Mouse (Mus musculus) forebrain, postnatal 0 days (tissue): Measurements from ENCODE around the gene Smim24. TPM values are rescaled to one million over a fixed set of nuclear protein-coding genes. Genes with fewer than 3 reads are reported as not detected.

Source experiments
- ATAC-seq: fragments of 200-750 bp; cut with Nextera tagmentation; 2 replicates; pipeline ENCODE4 v1.8.0; 2017; ENCODE audit warnings: mild to moderate bottlenecking, moderate library complexity
- DNase-seq: peaks from one replicate; pipeline ENCODE4 v3.0.0-alpha.2; 2015
- H3K27ac ChIP-seq: fragments of 300-500 bp; sonication (generic); 2 replicates; pipeline ENCODE4 v1.5.1; 2014; ENCODE audit warnings: low read depth, mild to moderate bottlenecking, antibody characterized with exemption, low read length, moderate library complexity, mixed read lengths
- H3K27me3 ChIP-seq: fragments of 300-500 bp; sonication (generic); 2 replicates; pipeline ENCODE4 v1.6.1; 2014; ENCODE audit warnings: mild to moderate bottlenecking, low read length, mixed read lengths; ENCODE audit not compliant: insufficient read depth
- H3K36me3 ChIP-seq: fragments of 300-500 bp; sonication (generic); 2 replicates; pipeline ENCODE4 v1.6.1; 2014; ENCODE audit warnings: mild to moderate bottlenecking, moderate library complexity; ENCODE audit not compliant: insufficient read depth
- H3K4me1 ChIP-seq: fragments of 300-500 bp; sonication (generic); 2 replicates; pipeline ENCODE4 v1.6.1; 2014; ENCODE audit warnings: antibody characterized with exemption; ENCODE audit not compliant: insufficient read depth
- H3K4me2 ChIP-seq: fragments of 300-500 bp; sonication (generic); 2 replicates; pipeline ENCODE4 v1.6.1; 2014; ENCODE audit warnings: low read depth, mild to moderate bottlenecking, moderate library complexity
- H3K4me3 ChIP-seq: fragments of 300-500 bp; sonication (generic); 2 replicates; pipeline ENCODE4 v1.5.1; 2014; ENCODE audit warnings: low read depth, low read length, mixed read lengths
- H3K9ac ChIP-seq: fragments of 300-500 bp; sonication (generic); 2 replicates; pipeline ENCODE4 v1.6.1; 2014; ENCODE audit warnings: mild to moderate bottlenecking
- H3K9me3 ChIP-seq: fragments of 300-500 bp; sonication (generic); 2 replicates; pipeline ENCODE4 v1.6.1; 2016; ENCODE audit warnings: low read length
- CTCF ChIP-seq: sonication (generic); IDR thresholded peaks from 2 replicates; pipeline ENCODE4 v1.5.1; 2016; ENCODE audit warnings: antibody characterized with exemption, control low read depth, low read depth
- WGBS: fragments of 180-500 bp; shearing (Covaris S2); extraction: QIAGEN DNeasy Blood & Tissue Kit; methylation state at CpG from one replicate; pipeline ENCODE4 v1.1.7; 2014; 5-methylcytosine and 5-hydroxymethylcytosine counted together
- polyA plus RNA-seq: library from polyadenylated mRNA; unstranded; fragments of >200 nt; fragmentation: Nextera tagmentation; extraction: Ambion mirVana; gene quantifications from 2 replicates; pipeline ENCODE4 v1.2.1, GENCODE M21; 2015
- total RNA-seq: library from RNA; depleted of rRNA; stranded (reverse); fragments of >200 nt; gene quantifications from 2 replicates; pipeline ENCODE4 v1.2.3, GENCODE M21; 2014

The Smim24 gene
- total and polyA plus RNA-seq, 2 experiments from 2014 or later: 1.3 to 1.7 TPM

DNA sequence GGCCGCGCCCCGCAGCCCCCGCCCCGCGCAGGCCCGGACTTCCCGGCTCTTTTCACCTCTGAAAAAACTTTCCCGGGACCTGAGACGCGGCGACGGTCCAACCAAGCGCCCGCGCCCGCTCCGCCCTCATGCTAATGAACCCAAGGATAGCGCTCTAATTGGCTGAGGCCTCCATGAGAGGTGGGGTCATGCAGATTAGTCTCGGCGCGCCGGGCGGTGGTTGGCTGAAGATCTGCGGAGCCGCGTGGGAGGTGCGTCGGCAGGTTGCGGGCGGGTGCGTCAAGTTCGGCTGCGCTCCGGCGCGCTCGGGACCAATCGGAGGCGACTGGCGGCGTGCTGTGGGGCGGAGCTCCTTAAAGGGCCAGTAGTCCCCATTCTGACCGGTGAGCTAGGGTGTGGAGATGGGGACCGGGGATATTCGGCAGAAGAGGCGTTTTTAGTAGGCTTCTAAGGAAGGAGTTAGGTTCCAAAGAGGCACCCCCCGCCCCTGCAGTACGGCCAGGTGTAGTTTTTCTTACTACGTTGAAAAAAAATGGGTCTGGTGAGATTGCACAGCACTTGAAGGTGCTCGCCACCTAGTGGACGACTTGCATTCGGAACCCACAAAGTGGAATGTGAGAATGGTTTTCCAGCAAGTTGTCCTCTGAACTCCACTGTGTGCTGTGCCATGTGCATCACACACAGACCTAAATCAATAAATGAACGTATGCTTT is 42.3 kb upstream of the Smim24 start, which contains the start of gene Hmg20b:
TSS of gene Hmg20b (minus strand) at position 130 of the 713 bp plus-strand sequence.
- TF ChIP-seq CTCF: peak; percentile 93
- no peaks in the 10 kb centered on the region for H3K36me3 ChIP-seq
- no peaks in the 10 kb centered on the region for H3K9me3 ChIP-seq
- H3K9ac ChIP-seq: peak within 1 kb of the TSS; percentile 40
- H3K27ac ChIP-seq: no peak within 1 kb of the TSS
- ATAC-seq (peak; percentile 98), DNase-seq (peak; percentile 99)
- H3K27me3 ChIP-seq: no peaks in the 10 kb centered on the region
- peak within 1 kb of the TSS; percentile 79 for H3K4me2 ChIP-seq
- H3K4me1 ChIP-seq: 0 out of 2 replicates have a peak, but pooled peaks cover 3% of the 10 kb centered on the region
- H3K4me3 ChIP-seq: peak within 1 kb of the TSS; percentile 45
- 3% methylated on average over 54 of the region's 54 CpGs for WGBS

DNA sequence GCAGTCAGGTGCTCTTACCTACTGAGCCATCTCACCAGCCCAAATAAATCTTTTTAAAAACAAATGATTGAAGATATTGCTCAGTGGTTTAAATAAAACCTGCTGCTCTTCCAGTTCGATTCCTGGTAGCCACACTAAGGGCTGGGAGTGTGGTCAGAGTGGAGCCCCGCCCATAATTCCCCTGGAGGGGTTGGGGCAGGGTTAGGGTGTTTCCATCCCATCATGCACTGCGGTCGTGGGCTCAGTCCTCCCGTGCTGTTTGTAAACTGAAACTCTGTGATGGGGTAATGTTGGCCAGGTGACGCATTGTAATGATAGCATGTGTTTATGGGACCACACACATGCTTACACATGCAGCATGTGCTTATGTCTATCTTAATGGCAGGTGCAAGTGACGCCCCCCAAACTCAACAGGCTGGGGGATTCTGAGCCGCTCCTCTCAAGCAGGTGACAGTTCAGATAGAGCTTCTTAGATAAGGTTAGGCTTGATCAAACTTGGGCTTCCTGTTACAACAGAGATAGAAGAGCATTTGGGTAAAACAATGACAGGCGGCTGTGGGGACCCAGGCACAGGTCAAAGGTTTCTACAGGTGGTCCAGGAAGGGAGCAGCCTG is 41.1 kb upstream of the Smim24 start:
- Histone ChIP-seq H3K36me3 (no peaks in the 10 kb centered on the region), H3K27ac (no peak overlapping the region), H3K27me3 (no peaks in the 10 kb centered on the region), H3K9me3 (no peaks in the 10 kb centered on the region), H3K4me2 (no peak overlapping the region), H3K4me3 (no peak overlapping the region), H3K4me1 (no peaks in the 10 kb centered on the region), H3K9ac (no peak overlapping the region)
- no peak for TF ChIP-seq CTCF
- DNase-seq (no peak), ATAC-seq (no peak)
- WGBS: 30% methylated on average over 9 of the region's 9 CpGs

DNA sequence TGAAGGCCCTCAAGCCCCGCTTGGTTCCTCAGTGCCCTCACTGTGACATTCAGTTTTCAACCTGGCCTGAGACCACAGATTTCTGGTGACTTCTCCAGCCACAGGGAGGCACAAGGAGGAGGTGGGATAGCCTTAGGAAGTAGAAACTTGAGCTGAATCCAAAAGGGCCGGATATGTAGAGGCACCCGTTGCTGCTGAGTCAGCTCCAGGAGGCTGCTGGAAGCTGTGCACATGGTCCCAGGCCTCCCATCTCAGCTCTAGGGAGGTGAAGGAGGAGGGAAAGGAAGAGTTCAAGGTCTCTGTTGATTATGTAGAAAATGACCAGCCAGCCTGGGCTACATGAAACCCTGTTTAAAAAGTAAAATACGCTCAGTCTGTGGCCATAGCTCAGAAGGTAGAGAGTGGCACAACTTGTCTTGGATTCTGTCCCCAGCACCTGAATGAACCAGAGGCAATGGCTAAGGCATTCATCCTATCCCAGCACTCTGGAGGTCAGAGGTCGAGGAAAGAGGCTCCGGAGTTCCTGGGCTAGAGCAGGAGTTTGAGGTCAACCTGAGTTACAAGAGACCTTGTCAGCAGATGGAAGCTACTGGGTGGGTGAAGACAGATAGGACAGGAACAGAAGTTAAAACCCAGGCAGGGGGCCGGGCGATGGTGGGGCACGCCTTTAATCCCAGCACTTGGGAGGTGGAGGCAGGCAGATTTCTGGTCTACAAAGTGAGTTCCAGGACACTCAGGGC is 37.9 kb upstream of the Smim24 start:
- Histone ChIP-seq H3K9me3 (no peaks in the 10 kb centered on the region), H3K9ac (no peak overlapping the region), H3K27me3 (no peaks in the 10 kb centered on the region), H3K4me1 (peaks cover 8% of the 10 kb centered on the region), H3K4me3 (no peak overlapping the region), H3K27ac (no peak overlapping the region), H3K4me2 (no peak overlapping the region), H3K36me3 (no peaks in the 10 kb centered on the region)
- WGBS: 68% methylated on average over 9 of the region's 9 CpGs
- no peak for TF ChIP-seq CTCF
- no peak for ATAC-seq
- no peak for DNase-seq

DNA sequence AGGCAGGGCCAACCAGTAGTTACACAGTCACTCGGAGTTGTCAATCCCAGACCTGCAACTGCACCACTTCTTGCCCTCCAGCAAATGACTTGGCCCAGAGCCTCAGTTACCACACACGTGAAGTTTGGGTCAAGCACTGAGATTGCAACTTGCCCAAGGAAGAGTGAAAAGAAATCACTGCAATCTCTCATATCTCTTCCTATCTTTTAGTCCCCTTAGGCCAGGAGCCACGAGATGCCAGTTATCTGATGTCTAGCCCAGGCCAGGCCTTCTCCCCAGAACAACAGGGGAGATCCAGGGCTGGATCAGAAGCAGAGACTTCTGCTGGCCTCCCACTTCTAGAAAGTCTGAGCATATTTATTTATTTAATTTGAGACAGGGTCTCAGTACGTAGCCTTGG is 37.3 kb upstream of the Smim24 start:
- WGBS: 76% methylated on average over 4 of the region's 4 CpGs
- Histone ChIP-seq H3K9me3 (no peaks in the 10 kb centered on the region), H3K4me3 (no peak overlapping the region), H3K4me2 (no peak overlapping the region), H3K4me1 (peaks cover 8% of the 10 kb centered on the region), H3K27me3 (no peaks in the 10 kb centered on the region), H3K36me3 (no peaks in the 10 kb centered on the region), H3K9ac (no peak overlapping the region), H3K27ac (no peak overlapping the region)
- ATAC-seq: no peak
- TF ChIP-seq CTCF: no peak
- DNase-seq: no peak

DNA sequence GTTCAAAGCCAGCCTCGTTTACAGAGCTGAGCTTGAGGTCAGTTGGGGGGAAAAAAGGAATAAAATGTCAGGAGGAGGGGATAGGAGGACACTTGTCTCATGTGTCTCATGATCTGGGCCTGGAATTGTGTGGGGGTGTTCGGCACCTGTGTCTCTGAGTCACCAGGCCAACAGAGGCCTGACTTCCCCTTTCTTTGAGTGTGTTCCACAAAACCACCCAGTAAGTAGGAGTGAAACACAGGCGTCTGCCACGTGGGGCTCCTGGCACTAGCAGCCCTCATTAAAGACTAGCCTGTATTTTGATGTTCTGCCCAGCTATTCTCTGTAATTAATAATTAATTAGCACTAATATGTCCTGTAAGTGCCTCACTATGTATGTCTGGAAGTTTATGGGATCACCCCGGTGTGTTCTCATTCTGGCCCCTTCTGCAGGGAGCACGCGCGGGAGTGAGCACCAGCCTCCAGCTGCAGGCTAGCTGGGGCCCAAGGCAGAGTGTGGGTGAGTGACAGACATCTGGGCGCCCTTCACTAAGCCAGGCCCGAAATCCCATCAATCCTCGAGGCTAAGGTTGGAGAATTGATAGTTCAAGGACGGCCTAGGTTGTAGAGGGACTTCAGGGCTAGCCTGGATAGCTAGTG is 36.4 kb upstream of the Smim24 start:
- ATAC-seq: no peak
- H3K27ac ChIP-seq: no peak overlapping the region
- H3K4me2 ChIP-seq: peak overlapping the region; percentile 95; the same call in 1 of the 2 replicates
- no peaks in the 10 kb centered on the region for H3K36me3 ChIP-seq
- no peak overlapping the region for H3K4me3 ChIP-seq
- no peak overlapping the region for H3K9ac ChIP-seq
- no peaks in the 10 kb centered on the region for H3K27me3 ChIP-seq
- 43% methylated on average over 12 of the region's 12 CpGs for WGBS
- no peak for TF ChIP-seq CTCF
- DNase-seq: no peak
- peaks cover 8% of the 10 kb centered on the region for H3K4me1 ChIP-seq
- H3K9me3 ChIP-seq: no peaks in the 10 kb centered on the region

DNA sequence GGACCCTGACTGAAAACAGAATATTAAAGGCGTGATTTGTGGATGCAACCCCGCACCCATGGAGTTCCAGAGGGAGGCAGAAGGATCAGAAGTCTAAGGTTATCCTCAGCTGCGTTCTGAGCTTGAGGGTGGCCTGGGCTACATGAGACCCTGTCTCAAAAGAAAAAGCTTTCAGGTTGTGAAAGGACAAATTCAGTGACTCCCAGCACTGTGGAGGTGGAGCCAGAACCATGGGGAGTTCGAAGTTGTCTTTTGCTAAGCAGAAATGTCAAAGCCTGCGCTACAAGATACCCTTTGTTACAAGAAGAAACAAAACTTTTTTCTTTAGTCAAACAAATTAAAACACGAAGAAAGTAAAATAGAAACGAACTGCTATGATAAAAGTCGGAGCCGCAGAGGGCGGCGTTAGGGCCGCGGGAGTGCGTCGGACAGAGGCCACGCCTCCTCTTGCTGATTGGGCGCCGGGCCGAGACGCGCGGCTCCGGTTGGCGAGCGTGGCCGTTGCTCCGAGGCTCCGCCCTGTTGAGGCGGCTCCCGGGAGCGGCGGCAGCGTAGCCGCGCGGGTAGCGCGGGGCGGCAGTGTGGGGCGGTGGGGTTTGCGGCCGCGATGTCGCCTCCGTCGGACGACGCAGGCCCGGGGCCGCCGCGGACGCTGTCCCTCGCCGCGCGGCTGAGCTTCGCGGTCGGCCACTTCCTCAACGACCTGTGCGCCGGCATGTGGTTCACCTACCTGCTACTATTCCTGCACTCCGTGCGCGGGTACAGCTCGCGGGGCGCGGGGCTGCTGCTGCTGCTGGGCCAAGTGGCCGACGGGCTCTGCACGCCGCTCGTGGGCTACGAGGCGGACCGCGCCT is 35.6 kb upstream of the Smim24 start, which contains the start of gene Mfsd12:
TSS of gene Mfsd12 (plus strand) at position 501 of the 854 bp plus-strand sequence.
- Histone ChIP-seq H3K27me3 (no peaks in the 10 kb centered on the region), H3K4me2 (peak within 1 kb of the TSS; percentile 95), H3K4me1 (peaks cover 8% of the 10 kb centered on the region), H3K27ac (no peak within 1 kb of the TSS), H3K4me3 (peak within 1 kb of the TSS; percentile 80), H3K9ac (peak within 1 kb of the TSS; percentile 70), H3K9me3 (no peaks in the 10 kb centered on the region), H3K36me3 (no peaks in the 10 kb centered on the region)
- ATAC-seq: peak; percentile 96
- no peak for TF ChIP-seq CTCF
- 2% methylated on average over 75 of the region's 79 CpGs for WGBS
- DNase-seq: peak; percentile 97
